Mouse (Mus musculus) lung, postnatal 0 days (tissue): ENCODE results near the gene Ddb2. TPM values are rescaled to one million over a fixed set of nuclear protein-coding genes. Genes with fewer than 3 reads are reported as not detected.

Experiments used
- ATAC-seq: fragments of 200-750 bp; cut with Nextera tagmentation; 2 replicates; pipeline ENCODE4 v1.8.0; 2017; ENCODE audit warnings: moderate library complexity
- DNase-seq: peaks from one replicate; pipeline ENCODE4 v3.0.0-alpha.2; 2016; ENCODE audit warnings: low spot score
- H3K27ac ChIP-seq: fragments of 300-500 bp; sonication (generic); 2 replicates; pipeline ENCODE4 v1.5.1; 2014; ENCODE audit warnings: antibody characterized with exemption, mild to moderate bottlenecking, low read length, mixed read lengths
- H3K27me3 ChIP-seq: fragments of 300-500 bp; sonication (generic); replicated peaks from 2 replicates; pipeline ENCODE4 v1.6.1; 2014; ENCODE audit warnings: low read length, mixed read lengths; ENCODE audit not compliant: insufficient read depth
- H3K36me3 ChIP-seq: fragments of 300-500 bp; sonication (generic); 2 replicates; pipeline ENCODE4 v1.6.1; 2014; ENCODE audit warnings: low read length, mixed read lengths; ENCODE audit not compliant: insufficient read depth
- H3K4me1 ChIP-seq: fragments of 300-500 bp; sonication (generic); 2 replicates; pipeline ENCODE4 v1.6.1; 2014; ENCODE audit warnings: antibody characterized with exemption, low read depth, low read length, mixed read lengths; ENCODE audit not compliant: insufficient read depth
- H3K4me2 ChIP-seq: fragments of 300-500 bp; sonication (generic); replicated peaks from 2 replicates; pipeline ENCODE4 v1.6.1; 2014; ENCODE audit warnings: low read depth, mild to moderate bottlenecking, low read length, moderate library complexity, mixed read lengths
- H3K4me3 ChIP-seq: fragments of 300-500 bp; sonication (generic); 2 replicates; pipeline ENCODE4 v1.5.1; 2014; ENCODE audit warnings: low read depth, low read length
- H3K9ac ChIP-seq: fragments of 300-500 bp; sonication (generic); replicated peaks from 2 replicates; pipeline ENCODE4 v1.6.1; 2014; ENCODE audit warnings: low read depth, mild to moderate bottlenecking
- H3K9me3 ChIP-seq: fragments of 300-500 bp; sonication (generic); 2 replicates; pipeline ENCODE4 v1.6.1; 2016; ENCODE audit warnings: low read length, mixed read lengths
- CTCF ChIP-seq: IDR thresholded peaks from 2 replicates; pipeline ENCODE4 v1.5.1; 2016; ENCODE audit warnings: antibody characterized with exemption, mild to moderate bottlenecking
- EP300 ChIP-seq: IDR thresholded peaks from 2 replicates; pipeline ENCODE4 v1.6.1; 2016; ENCODE audit warnings: antibody characterized with exemption, mild to moderate bottlenecking, control low read depth
- WGBS: fragments of 180-500 bp; shearing (Covaris S2); extraction: QIAGEN DNeasy Blood & Tissue Kit; methylation state at CpG from one replicate; pipeline ENCODE4 v1.1.7; 2014; 5-methylcytosine and 5-hydroxymethylcytosine counted together
- polyA plus RNA-seq: library from polyadenylated mRNA; unstranded; fragments of >200 nt; fragmentation: Nextera tagmentation; extraction: Ambion mirVana; gene quantifications from 2 replicates; pipeline ENCODE4 v1.2.1, GENCODE M21; 2015

Ddb2 gene
- polyA plus RNA-seq, 1 experiment from 2014 or later = 13.6 TPM

DNA sequence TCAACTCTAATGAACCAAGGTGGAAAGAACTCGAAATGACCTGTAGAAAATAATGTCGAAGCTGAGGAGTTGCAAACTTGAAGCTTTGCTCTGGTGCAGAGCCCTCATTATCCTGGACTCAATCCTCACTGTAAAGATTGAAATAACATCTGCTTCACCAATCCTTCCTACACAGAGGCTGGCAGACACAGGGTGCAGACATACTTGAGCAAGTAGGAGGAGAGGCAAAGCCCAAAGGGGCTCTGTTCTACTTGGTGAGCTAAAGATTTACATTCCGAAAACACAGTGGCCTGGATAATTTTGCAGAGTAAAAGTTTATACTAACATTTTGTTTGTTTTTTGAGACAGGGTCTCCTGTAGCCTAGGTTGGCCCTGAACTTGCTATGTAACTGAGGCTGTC is 37.9 kb downstream of the Ddb2 start:
- WGBS = 81% methylated on average over 3 of the region's 3 CpGs
- H3K27me3 ChIP-seq = no peaks in the 10 kb centered on the region
- no peaks in the 10 kb centered on the region for H3K9me3 ChIP-seq
- H3K9ac ChIP-seq = no peak overlapping the region
- no peak for DNase-seq
- no peak for ATAC-seq
- H3K27ac ChIP-seq = no peak overlapping the region
- no peak overlapping the region for H3K4me2 ChIP-seq
- no peaks in the 10 kb centered on the region for H3K36me3 ChIP-seq
- H3K4me1 ChIP-seq = peaks cover 14% of the 10 kb centered on the region; the same call in 1 of the 2 replicates
- TF ChIP-seq EP300 (no peak), CTCF (no peak)
- no peak overlapping the region for H3K4me3 ChIP-seq

- peaks cover 1% of the 10 kb centered on the region; the same call in 1 of the 2 replicates for H3K4me1 ChIP-seq
- no peaks in the 10 kb centered on the region for H3K27me3 ChIP-seq
- ATAC-seq (peak; percentile 23), DNase-seq (peak; percentile 70)
- peak overlapping the region; percentile 66 for H3K27ac ChIP-seq
- TF ChIP-seq EP300 = no peak
- H3K9ac ChIP-seq = no peak overlapping the region
- no peak overlapping the region for H3K4me2 ChIP-seq
- no peak overlapping the region for H3K4me3 ChIP-seq
- WGBS = 22% methylated on average over 3 of the region's 3 CpGs
- H3K36me3 ChIP-seq = no peaks in the 10 kb centered on the region
- H3K9me3 ChIP-seq = no peaks in the 10 kb centered on the region
These were observed 40.2 kb downstream of the Ddb2 start for GRCm38 (mm10) chr2:91196577-91197001.

DNA sequence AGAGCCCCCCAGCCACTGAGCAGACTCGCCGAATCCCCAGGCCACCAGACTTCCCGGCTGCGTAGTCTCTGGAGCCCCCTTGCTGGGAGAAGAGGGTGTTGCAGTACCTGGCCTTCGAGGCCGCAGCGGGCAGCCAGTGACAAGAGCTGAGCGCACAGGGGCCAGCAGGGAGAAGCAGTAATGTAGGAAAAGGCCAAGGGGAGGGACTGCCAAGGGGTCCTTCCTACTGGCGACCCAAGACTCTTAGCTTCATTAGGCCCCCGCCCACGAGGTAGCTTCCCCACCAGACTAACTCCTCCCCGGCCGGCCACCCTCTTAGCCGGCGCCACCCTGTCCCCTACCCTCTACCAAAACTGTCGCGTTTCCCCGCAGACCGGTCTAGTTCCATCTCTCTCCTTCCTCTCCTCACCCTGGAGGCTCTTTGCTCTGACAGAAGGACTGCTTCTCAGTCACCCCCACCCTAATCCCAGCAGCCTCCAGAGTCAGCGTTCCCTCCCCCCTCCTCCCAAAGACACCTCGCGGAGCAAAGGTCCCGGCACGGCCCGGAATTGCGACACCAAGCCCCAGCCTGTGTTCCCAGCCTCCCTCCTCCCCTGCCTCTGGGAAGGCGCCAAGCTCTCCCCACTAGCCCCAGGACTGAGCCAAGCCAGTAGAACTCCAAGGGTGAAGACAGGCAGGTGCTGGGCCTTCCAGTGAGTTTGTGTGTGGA is 42.0 kb downstream of the Ddb2 start:
- H3K9me3 ChIP-seq = no peaks in the 10 kb centered on the region
- no peaks in the 10 kb centered on the region for H3K27me3 ChIP-seq
- H3K4me2 ChIP-seq = peak overlapping the region; percentile 57
- peak; percentile 98 for TF ChIP-seq CTCF
- peak; percentile 62; the same call in 1 of the 2 replicates for TF ChIP-seq EP300
- peak; percentile 87 for ATAC-seq
- peak overlapping the region; percentile 35 for H3K9ac ChIP-seq
- 1% methylated on average over 22 of the region's 27 CpGs for WGBS
- H3K4me1 ChIP-seq = no peaks in the 10 kb centered on the region
- H3K27ac ChIP-seq = peak overlapping the region; percentile 87
- H3K4me3 ChIP-seq = peak overlapping the region; percentile 38
- peak; percentile 95 for DNase-seq
- no peaks in the 10 kb centered on the region for H3K36me3 ChIP-seq

GRCm38 (mm10) chr2:91190501-91190900 is 46.3 kb downstream of the Ddb2 start:
- DNase-seq (no peak), ATAC-seq (no peak)
- H3K36me3 ChIP-seq = no peaks in the 10 kb centered on the region
- no peak overlapping the region for H3K4me2 ChIP-seq
- no peak overlapping the region for H3K27ac ChIP-seq
- no peak overlapping the region for H3K4me3 ChIP-seq
- no peaks in the 10 kb centered on the region for H3K9me3 ChIP-seq
- 74% methylated on average over 16 of the region's 16 CpGs for WGBS
- H3K9ac ChIP-seq = no peak overlapping the region
- no peak for TF ChIP-seq EP300
- H3K27me3 ChIP-seq = no peaks in the 10 kb centered on the region
- no peaks in the 10 kb centered on the region for H3K4me1 ChIP-seq

- Histone ChIP-seq H3K27ac (no peak overlapping the region), H3K9ac (no peak overlapping the region), H3K4me2 (no peak overlapping the region), H3K27me3 (no peaks in the 10 kb centered on the region), H3K36me3 (no peaks in the 10 kb centered on the region), H3K4me3 (no peak overlapping the region), H3K9me3 (no peaks in the 10 kb centered on the region), H3K4me1 (0 out of 2 replicates have a peak, but pooled peaks cover 3% of the 10 kb centered on the region)
- TF ChIP-seq EP300 (no peak), CTCF (no peak)
- ATAC-seq (no peak), DNase-seq (no peak)
- WGBS = 51% methylated on average over 4 of the region's 4 CpGs
These were observed 49.4 kb downstream of the Ddb2 start for GRCm38 (mm10) chr2:91187431-91187830.

- no peaks in the 10 kb centered on the region for H3K27me3 ChIP-seq
- no peak overlapping the region for H3K9ac ChIP-seq
- no peak for DNase-seq
- no peaks in the 10 kb centered on the region for H3K36me3 ChIP-seq
- peaks cover 3% of the 10 kb centered on the region; the same call in 1 of the 2 replicates for H3K4me1 ChIP-seq
- no peak overlapping the region for H3K4me2 ChIP-seq
- no peak for TF ChIP-seq EP300
- TF ChIP-seq CTCF = no peak
- H3K27ac ChIP-seq = no peak overlapping the region
- 65% methylated on average over 1 of the region's 1 CpGs for WGBS
- H3K9me3 ChIP-seq = no peaks in the 10 kb centered on the region
- ATAC-seq = no peak
- no peak overlapping the region for H3K4me3 ChIP-seq
These were observed 50.6 kb downstream of the Ddb2 start for GRCm38 (mm10) chr2:91186208-91186607.
